Mouse (Mus musculus) heart, postnatal 0 days (tissue): ENCODE measurements at regions not wholly inside any gene's neighbourhood (a gene's known extent, or its start where the extent isn't known, plus 50 kb on each side); places are given as distances from the start of the nearest gene placed in this dataset.

Experiments used
- CTCF ChIP-seq: IDR thresholded peaks from 2 replicates; pipeline ENCODE4 v1.5.1; 2016; ENCODE audit warnings: antibody characterized with exemption, control low read depth, low read depth
- EP300 ChIP-seq: IDR thresholded peaks from 2 replicates; pipeline ENCODE4 v1.6.1; 2016; ENCODE audit warnings: antibody characterized with exemption, low read depth

GRCm38 (mm10) chrX:13224902-13225301 is 55.9 kb upstream of the Ddx3x start:
- peak; percentile 51 for TF ChIP-seq CTCF
- TF ChIP-seq EP300, result no peak
